Mouse (Mus musculus) CH12.LX (cell line): ENCODE measurements around the gene Cdc42ep1. TPM values are rescaled to one million over a fixed set of nuclear protein-coding genes. Genes with fewer than 3 reads are reported as not detected.

Source experiments
- DNase-seq: peaks from one replicate; pipeline ENCODE4 v3.0.0-alpha.2; 2013; ENCODE audit errors: extremely low read depth
- H3K27ac ChIP-seq: 2 replicates; pipeline ENCODE4 v1.5.1; 2012; ENCODE audit warnings: low read depth, mild to moderate bottlenecking, control low read depth, moderate library complexity; ENCODE audit not compliant: insufficient read depth
- H3K27me3 ChIP-seq: replicated peaks from 2 replicates; pipeline ENCODE3; 2012; ENCODE audit warnings: inconsistent platforms
- H3K36me3 ChIP-seq, 2 experiments: replicated peaks in 1 of 2; 2 replicates each; pipeline versions ENCODE3 to v1.6.1; 2012; ENCODE audit warnings: inconsistent platforms in 1 of 2, low read length in 1 of 2, mild to moderate bottlenecking in 1 of 2, mixed read lengths in 1 of 2, moderate library complexity in 1 of 2; ENCODE audit not compliant: control insufficient read depth in 1 of 2, insufficient read depth in 1 of 2
- H3K4me1 ChIP-seq, 2 experiments: 2 replicates each; pipeline ENCODE4 v1.6.1; 2012; ENCODE audit warnings: inconsistent platforms in 1 of 2, moderate library complexity in 1 of 2; ENCODE audit not compliant: insufficient read depth in 2 of 2, control insufficient read depth in 1 of 2
- H3K4me2 ChIP-seq: 2 replicates; pipeline ENCODE4 v1.6.1; 2012; ENCODE audit warnings: low read depth, mild to moderate bottlenecking, control low read depth; ENCODE audit not compliant: poor library complexity, insufficient read depth, severe bottlenecking
- H3K4me3 ChIP-seq, 3 experiments: fragments of 150-350 bp in 1 of 3; sonication (generic) in 1 of 3; replicated peaks in 1 of 3; 2 replicates each; pipeline versions ENCODE3 to v1.5.1; 2011 to 2012; ENCODE audit warnings: low read depth in 2 of 3, low read length in 2 of 3, mild to moderate bottlenecking in 2 of 3, moderate library complexity in 2 of 3, control low read depth in 1 of 3, improper control_type of control experiment in 1 of 3, inconsistent platforms in 1 of 3, mixed read lengths in 1 of 3; ENCODE audit not compliant: poor library complexity in 1 of 3
- H3K79me2 ChIP-seq: replicated peaks from 2 replicates; pipeline ENCODE4 v1.6.1; 2012; ENCODE audit warnings: mild to moderate bottlenecking, moderate library complexity; ENCODE audit not compliant: control insufficient read depth, poor library complexity, insufficient read depth, severe bottlenecking; ENCODE audit errors: extremely low read depth
- H3K9ac ChIP-seq: 2 replicates; pipeline ENCODE4 v1.6.1; 2012; ENCODE audit warnings: low read depth, mild to moderate bottlenecking, control low read depth, moderate library complexity; ENCODE audit not compliant: insufficient read depth
- H3K9me3 ChIP-seq: replicated peaks from 2 replicates; pipeline ENCODE3; 2012; ENCODE audit warnings: low read length, inconsistent platforms, mixed read lengths
- BHLHE40 ChIP-seq: IDR thresholded peaks from 2 replicates; pipeline ENCODE4 v1.6.1; 2011; ENCODE audit warnings: mild to moderate bottlenecking, low read depth, low read length, improper control_type of control experiment
- CHD1 ChIP-seq: IDR thresholded peaks from 2 replicates; pipeline ENCODE4 v1.6.1; 2012; ENCODE audit warnings: low read depth, low read length, improper control_type of control experiment, inconsistent platforms
- E2F4 ChIP-seq: IDR thresholded peaks from 2 replicates; pipeline ENCODE4 v1.6.1; 2011; ENCODE audit warnings: low read depth, low read length, improper control_type of control experiment; ENCODE audit not compliant: insufficient replicate concordance
- ELF1 ChIP-seq: IDR thresholded peaks from 2 replicates; pipeline ENCODE4 v1.6.1; 2014; ENCODE audit warnings: low read depth, mild to moderate bottlenecking, inconsistent platforms, low read length, improper control_type of control experiment
- ETS1 ChIP-seq: conservative IDR thresholded peaks from 2 replicates; pipeline ENCODE4 v1.6.1; 2012; ENCODE audit warnings: low read depth, mild to moderate bottlenecking, inconsistent platforms, low read length, improper control_type of control experiment, moderate library complexity
- HCFC1 ChIP-seq: IDR thresholded peaks from 2 replicates; pipeline ENCODE4 v1.6.1; 2012; ENCODE audit warnings: low read depth, mild to moderate bottlenecking, inconsistent platforms, low read length, improper control_type of control experiment
- IRF4 ChIP-seq: IDR thresholded peaks from 2 replicates; pipeline ENCODE4 v1.6.1; 2014; ENCODE audit warnings: low read depth, mild to moderate bottlenecking, inconsistent platforms, low read length, improper control_type of control experiment
- JUN ChIP-seq: IDR thresholded peaks from 2 replicates; pipeline ENCODE4 v1.6.1; 2011; ENCODE audit warnings: low read depth, mild to moderate bottlenecking, low read length, improper control_type of control experiment, moderate library complexity; ENCODE audit not compliant: insufficient read depth
- KAT2A ChIP-seq: IDR thresholded peaks from 2 replicates; pipeline ENCODE4 v1.6.1; 2012; ENCODE audit warnings: low read length, improper control_type of control experiment, inconsistent platforms; ENCODE audit not compliant: insufficient replicate concordance
- MAX ChIP-seq: IDR thresholded peaks from 2 replicates; pipeline ENCODE4 v1.6.1; 2011; ENCODE audit warnings: low read length, improper control_type of control experiment
- MAZ ChIP-seq: IDR thresholded peaks from 2 replicates; pipeline ENCODE4 v1.6.1; 2012; ENCODE audit warnings: low read depth, mild to moderate bottlenecking, inconsistent platforms, low read length, improper control_type of control experiment, moderate library complexity
- MEF2A ChIP-seq: IDR thresholded peaks from 2 replicates; pipeline ENCODE4 v1.6.1; 2014; ENCODE audit warnings: low read depth, mild to moderate bottlenecking, inconsistent platforms, low read length, improper control_type of control experiment, borderline replicate concordance
- MXI1 ChIP-seq: IDR thresholded peaks from 2 replicates; pipeline ENCODE4 v1.6.1; 2011; ENCODE audit warnings: mild to moderate bottlenecking, low read depth, low read length, improper control_type of control experiment
- NRF1 ChIP-seq: IDR thresholded peaks from 2 replicates; pipeline ENCODE4 v1.6.1; 2014; ENCODE audit warnings: low read depth, mild to moderate bottlenecking, inconsistent platforms, low read length, improper control_type of control experiment, moderate library complexity
- PAX5 ChIP-seq: IDR thresholded peaks from 2 replicates; pipeline ENCODE4 v1.6.1; 2012; ENCODE audit warnings: low read length, inconsistent platforms, mixed read lengths
- POLR2A ChIP-seq: IDR thresholded peaks from 2 replicates; pipeline ENCODE4 v1.6.1; 2011; ENCODE audit warnings: low read depth, mild to moderate bottlenecking, improper control_type of control experiment, low read length
- POLR2AphosphoS2 ChIP-seq: IDR thresholded peaks from 2 replicates; pipeline ENCODE4 v1.6.1; 2011; ENCODE audit warnings: low read depth, low read length, improper control_type of control experiment
- TBP ChIP-seq: conservative IDR thresholded peaks from 2 replicates; pipeline ENCODE4 v1.6.1; 2011; ENCODE audit warnings: low read depth, low read length, improper control_type of control experiment
- UBTF ChIP-seq: IDR thresholded peaks from 2 replicates; pipeline ENCODE4 v1.6.1; 2012; ENCODE audit warnings: low read depth, mild to moderate bottlenecking, inconsistent platforms, low read length, improper control_type of control experiment, moderate library complexity
- ZC3H11A ChIP-seq: IDR thresholded peaks from 2 replicates; pipeline ENCODE4 v1.6.1; 2012; ENCODE audit warnings: low read depth, mild to moderate bottlenecking, inconsistent platforms, low read length, improper control_type of control experiment
- ZNF384 ChIP-seq: IDR thresholded peaks from 2 replicates; pipeline ENCODE4 v1.6.1; 2012; ENCODE audit warnings: low read depth, low read length, improper control_type of control experiment, inconsistent platforms
- dilution Hi-C: fragments of 300-500 bp; cut with MboI; formaldehyde crosslinking; loops from 2 replicates; pipeline ENCODE4 v1.14.3; 2020; ENCODE audit warnings: low sequenced_read_pairs; ENCODE audit not compliant: extremely low pct_unique_long_range_greater_than_20kb, extremely low pct_ligation_motif_present
- in situ Hi-C: fragments of 300-500 bp; cut with MboI; formaldehyde crosslinking; loops from 3 replicates; pipeline ENCODE4 v1.14.3; 2019; ENCODE audit warnings: low sequenced_read_pairs, low pct_ligation_motif_present, low pct_unique_long_range_greater_than_20kb, mixed read lengths
- polyA plus RNA-seq: library from polyadenylated mRNA; unstranded; fragments of >175 nt; gene quantifications from 2 replicates; pipeline ENCODE4 v1.2.1, GENCODE M21; 2012; ENCODE audit warnings: low read depth; ENCODE audit not compliant: insufficient read length
- total RNA-seq, 2 experiments: library from RNA; depleted of rRNA; stranded (reverse); fragments of 300-350 nt in 1 of 2; fragments of >200 nt in 1 of 2; gene quantifications; 2 replicates each; pipeline ENCODE4 v1.2.3; 2012 to 2014

The Cdc42ep1 gene
- total and polyA plus RNA-seq, 3 experiments, result not detected

GRCm38 (mm10) chr15:78797060-78797329, 45.4 kb upstream of the Cdc42ep1 start:
- DNase-seq, result no peak
- dilution Hi-C loops, result no loop called here
- H3K9ac ChIP-seq, result no peak overlapping the region
- H3K79me2 ChIP-seq, result no peaks in the 10 kb centered on the region
- H3K4me2 ChIP-seq, result no peak overlapping the region
- no peaks in the 10 kb centered on the region for H3K9me3 ChIP-seq
- H3K4me3 ChIP-seq, result no peak overlapping the region
- no peak overlapping the region for H3K27ac ChIP-seq
- H3K36me3 ChIP-seq, result no peaks in the 10 kb centered on the region
- TF ChIP-seq UBTF (no peak), MXI1 (no peak), ELF1 (no peak), BHLHE40 (no peak), ETS1 (no peak), POLR2A (no peak), IRF4 (no peak), ZC3H11A (no peak), KAT2A (no peak), MEF2A (no peak), NRF1 (no peak), ZNF384 (no peak), MAX (no peak), TBP (no peak), JUN (no peak), PAX5 (no peak), HCFC1 (no peak), E2F4 (no peak), CHD1 (no peak), POLR2AphosphoS2 (no peak)
- no peaks in the 10 kb centered on the region for H3K4me1 ChIP-seq
- in situ Hi-C loops, result no loop called here
- H3K27me3 ChIP-seq, result peaks cover 92% of the 10 kb centered on the region

- Histone ChIP-seq H3K27me3 (peaks cover 92% of the 10 kb centered on the region), H3K9ac (no peak overlapping the region), H3K36me3 (no peaks in the 10 kb centered on the region), H3K4me3 (no peak overlapping the region), H3K4me2 (no peak overlapping the region), H3K27ac (no peak overlapping the region), H3K4me1 (peaks cover 15 to 19% of the 10 kb centered on the region in 2 experiments), H3K79me2 (no peaks in the 10 kb centered on the region), H3K9me3 (peaks cover 4% of the 10 kb centered on the region)
- DNase-seq, result no peak
- TF ChIP-seq MAZ, result no peak
- no peak for TF ChIP-seq HCFC1
- dilution Hi-C loops, result no loop called here
- in situ Hi-C loops, result no loop called here
Measured at GRCm38 (mm10) chr15:78799029-78799428, 43.4 kb upstream of the Cdc42ep1 start.
